In the genomic region with DNA sequence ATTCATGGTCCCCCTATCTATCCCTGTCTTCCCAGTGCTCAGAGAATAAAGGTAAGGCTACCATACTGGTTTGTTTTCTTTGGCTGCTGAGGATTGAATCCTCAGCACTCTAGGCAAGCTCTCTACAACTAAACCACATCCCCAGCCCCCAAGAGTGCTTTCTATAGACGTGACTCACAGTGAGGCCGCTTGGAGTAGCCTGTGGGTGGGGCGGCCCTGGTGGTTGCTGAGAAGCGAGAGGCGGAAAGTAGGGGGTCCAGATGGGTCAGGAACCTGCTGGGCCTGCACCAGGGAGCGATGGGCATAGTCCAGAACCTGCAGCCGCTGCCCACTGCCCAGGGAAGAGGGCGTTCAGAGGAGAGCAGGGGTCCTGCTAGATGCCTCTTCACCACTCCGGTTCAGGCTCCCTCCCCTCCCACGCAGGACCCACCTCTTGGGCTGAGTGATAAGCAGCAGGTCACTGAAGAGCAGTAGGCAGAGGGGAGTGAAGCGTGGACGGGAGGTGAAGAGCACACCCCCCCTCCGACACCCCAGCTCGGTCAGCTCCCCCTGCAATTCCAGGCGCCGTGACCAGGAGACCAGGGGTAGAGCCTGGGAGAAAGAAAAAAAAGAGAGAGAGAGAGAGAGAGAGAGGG, we compare ENCODE assay signal across 9 mouse cellular contexts. TPM values are rescaled to one million over a fixed set of nuclear protein-coding genes. Genes with fewer than 3 reads are reported as not detected.
A peak's percentile ranks its signal among the peaks of the same experiment; 100 is the strongest.
DNase-seq lines count a peak whose midpoint lies in the region; ATAC-seq and TF ChIP-seq lines count a peak whose summit lies in the region.
"Had no signal": no experiment of that assay in that cellular context is flagged by ENCODE, and none has a peak within 500 bp of the region (broad histone marks: within the 10 kb centered on the region; RNA-seq: fewer than 3 reads in every experiment).

No protein-coding gene starts in this region.

- H3K4me3 ChIP-seq in C2C12 (ENCODE audit: insufficient read depth, poor library complexity, severe bottlenecking), result no peak overlapping the region
- H3K4me3 ChIP-seq in midbrain, embryonic 11.5 days (ENCODE audit: low read depth, low read length), result 0 out of 2 replicates have a peak overlapping the region, but pooled peaks have one; percentile 7

- H3K79me3 ChIP-seq in C2C12 (ENCODE audit: low read depth), result no peaks in the 10 kb centered on the region

- peak overlapping the region; percentile 70 for H3ac ChIP-seq in C2C12 (ENCODE audit: control insufficient read depth, insufficient read length, low read depth)

- TF ChIP-seq CTCF in C2C12 (IDR thresholded peaks at IDR 0.05; ENCODE audit: control insufficient read depth, insufficient read depth, insufficient read length), result no peak

- no peaks in the 10 kb centered on the region for H3K36me3 ChIP-seq in C2C12 (ENCODE audit: control insufficient read depth, insufficient read depth)
- no peaks in the 10 kb centered on the region for H3K36me3 ChIP-seq in midbrain, embryonic 11.5 days (ENCODE audit: control insufficient read depth, insufficient read depth, low read length)

- no peaks in the 10 kb centered on the region for H3K9me3 ChIP-seq in midbrain, embryonic 11.5 days (ENCODE audit: control insufficient read depth, low read length)

- WGBS in midbrain, embryonic 11.5 days, result 12% methylated on average over 16 of the region's 16 CpGs

- H3K4me1 ChIP-seq in midbrain, embryonic 11.5 days (ENCODE audit: control insufficient read depth, insufficient read depth, low read length), result no peaks in the 10 kb centered on the region

- H3K27me3 ChIP-seq in C2C12 (ENCODE audit: control insufficient read depth, insufficient read depth, insufficient read length), result no peaks in the 10 kb centered on the region
- H3K27me3 ChIP-seq in midbrain, embryonic 11.5 days (ENCODE audit: control insufficient read depth, insufficient read depth, low read length), result peaks cover 3% of the 10 kb centered on the region; the same call in 1 of the 2 replicates

- H3K9ac ChIP-seq in midbrain, embryonic 11.5 days (ENCODE audit: low read length), result peak overlapping the region; percentile 40

- H3K79me2 ChIP-seq in C2C12 (ENCODE audit: control insufficient read depth, insufficient read depth), result no peaks in the 10 kb centered on the region

- peak; percentile 57 for DNase-seq in cerebellum, adult 11-12 months
- DNase-seq in cerebellum, adult 11 months, result no peak
- no peak for DNase-seq in midbrain, embryonic 11.5 days (ENCODE audit: low spot score, missing footprints)
- DNase-seq in gastrocnemius, adult 18-20 months (ENCODE audit: low spot score), result no peak
- no peak for DNase-seq in adrenal gland, adult 2 months
- DNase-seq in lung, postnatal 10 days, result no peak

- ATAC-seq in frontal cortex, adult (ENCODE audit: low TSS enrichment), result peak; percentile 86
- ATAC-seq in midbrain, embryonic 11.5 days (ENCODE audit: low FRiP score), result no peak

- no peak overlapping the region for H3K27ac ChIP-seq in midbrain, embryonic 11.5 days (ENCODE audit: low read depth, low read length)

- peak overlapping the region; percentile 24; the same call in 1 of the 2 replicates for H3K4me2 ChIP-seq in midbrain, embryonic 11.5 days

TF ChIP-seq in C2C12, 6 proteins besides CTCF, POLR2A, EP300 and RAD21:
- TF ChIP-seq FOSL1 (IDR thresholded peaks at IDR 0.05; ENCODE audit: insufficient read depth, low read length, poor library complexity, severe bottlenecking) (peak; percentile 14), MAX (IDR thresholded peaks at IDR 0.05) (no peak)

RNA-seq across cellular contexts. Expression of a gene that starts 10.4 kb away (rescaled TPM):
- 0.25 TPM for polyA plus RNA-seq in C2C12 (2012; fragmentation: generic; extraction: Trizol)
- polyA plus RNA-seq in midbrain, embryonic 11.5 days (2014; fragmentation: Nextera tagmentation; extraction: Ambion mirVana), result 3.7 and 4.2 TPM in 2 replicates
- total RNA-seq in gastrocnemius, adult 18-20 months (2021), result 1 to 10 TPM; 5.8 to 9.7 TPM
- total RNA-seq in adrenal gland, adult 2 months (2021), result 10 to 100 TPM; 15.2 to 21.6 TPM
- polyA plus RNA-seq in adrenal gland, adult 2 months (2012; rRNA removed), result 133 and 183 TPM in 2 replicates

RNA-seq across cellular contexts. Expression of a gene that starts 20.0 kb away (rescaled TPM):
- polyA plus RNA-seq in C2C12 (2012; fragmentation: generic; extraction: Trizol), result not detected
- not detected in 2 replicates for polyA plus RNA-seq in midbrain, embryonic 11.5 days (2014; fragmentation: Nextera tagmentation; extraction: Ambion mirVana)
- total RNA-seq in gastrocnemius, adult 18-20 months (2021), result not detected
- not detected for total RNA-seq in adrenal gland, adult 2 months (2021)
- polyA plus RNA-seq in adrenal gland, adult 2 months (2012; rRNA removed), result not detected in 2 replicates
- polyA plus RNA-seq: limb, embryonic 14.5 days had no signal

RNA-seq across cellular contexts. Expression of a gene that starts 21.0 kb away (rescaled TPM):
- polyA plus RNA-seq in C2C12 (2012; fragmentation: generic; extraction: Trizol), result 0.88 TPM
- 1.1 and 1.2 TPM in 2 replicates for polyA plus RNA-seq in midbrain, embryonic 11.5 days (2014; fragmentation: Nextera tagmentation; extraction: Ambion mirVana)
- 1 to 10 TPM; 4.8 to 5.2 TPM for total RNA-seq in gastrocnemius, adult 18-20 months (2021)
- total RNA-seq in adrenal gland, adult 2 months (2021), result 10 to 100 TPM; 40.4 to 45.9 TPM
- 61.3 and 78.3 TPM in 2 replicates for polyA plus RNA-seq in adrenal gland, adult 2 months (2012; rRNA removed)

RNA-seq across cellular contexts. Expression of a gene that starts 28.1 kb away (rescaled TPM):
- polyA plus RNA-seq in C2C12 (2012; fragmentation: generic; extraction: Trizol), result 76.2 TPM
- polyA plus RNA-seq in midbrain, embryonic 11.5 days (2014; fragmentation: Nextera tagmentation; extraction: Ambion mirVana), result 54.5 and 55.3 TPM in 2 replicates
- total RNA-seq in gastrocnemius, adult 18-20 months (2021), result 10 to 100 TPM; 59.5 to 62.4 TPM
- 10 to 100 TPM; 13.5 to 31.2 TPM for total RNA-seq in adrenal gland, adult 2 months (2021)
- polyA plus RNA-seq in adrenal gland, adult 2 months (2012; rRNA removed), result 16.9 and 17.8 TPM in 2 replicates

RNA-seq across cellular contexts. Expression of a gene that starts 45.5 kb away (rescaled TPM):
- polyA plus RNA-seq in C2C12 (2012; fragmentation: generic; extraction: Trizol), result 625 TPM
- polyA plus RNA-seq in midbrain, embryonic 11.5 days (2014; fragmentation: Nextera tagmentation; extraction: Ambion mirVana), result 841 and 881 TPM in 2 replicates
- total RNA-seq in gastrocnemius, adult 18-20 months (2021), result 100 to 1,000 TPM; 639 to 682 TPM
- 1,000 to 10,000 TPM; 1,114 to 1,327 TPM for total RNA-seq in adrenal gland, adult 2 months (2021)
- polyA plus RNA-seq in adrenal gland, adult 2 months (2012; rRNA removed), result 146 and 179 TPM in 2 replicates

Comparison
In these comparisons a context has a peak if more than half of its experiments do, and no peak if none do; other contexts are left out.
1. RNA of a gene that starts 10.4 kb away (polyA plus RNA-seq): 133 to 183 TPM in adrenal gland, adult 2 months; 3.7 to 4.2 TPM in midbrain, embryonic 11.5 days and 0.25 TPM in C2C12 (single experiment); every median in the first group is over 10 times any median in the second.
2. RNA of a gene that starts 21.0 kb away (polyA plus RNA-seq): 61.3 to 78.3 TPM in adrenal gland, adult 2 months; 1.1 to 1.2 TPM in midbrain, embryonic 11.5 days and 0.88 TPM in C2C12 (single experiment); every median in the first group is over 10 times any median in the second.